Mouse (Mus musculus) gastrocnemius, adult 18-20 months (tissue): ENCODE data around the gene B3gnt2. TPM values are rescaled to one million over a fixed set of nuclear protein-coding genes. Genes with fewer than 3 reads are reported as not detected.

ENCODE experiments used
- DNase-seq: peaks from one replicate; pipeline ENCODE4 v3.0.0; 2021; ENCODE audit warnings: low spot score
- total RNA-seq, 2 experiments: library from RNA; stranded (reverse); gene quantifications; 2 replicates each; pipeline ENCODE4 v1.2.3; 2021

Gene B3gnt2
- total RNA-seq, 2 experiments from 2014 or later = 1.0 to 2.2 TPM

- DNase-seq = no peak
Observed at GRCm38 (mm10) chr11:22872307-22872680, 11.5 kb upstream of the B3gnt2 start.

DNA sequence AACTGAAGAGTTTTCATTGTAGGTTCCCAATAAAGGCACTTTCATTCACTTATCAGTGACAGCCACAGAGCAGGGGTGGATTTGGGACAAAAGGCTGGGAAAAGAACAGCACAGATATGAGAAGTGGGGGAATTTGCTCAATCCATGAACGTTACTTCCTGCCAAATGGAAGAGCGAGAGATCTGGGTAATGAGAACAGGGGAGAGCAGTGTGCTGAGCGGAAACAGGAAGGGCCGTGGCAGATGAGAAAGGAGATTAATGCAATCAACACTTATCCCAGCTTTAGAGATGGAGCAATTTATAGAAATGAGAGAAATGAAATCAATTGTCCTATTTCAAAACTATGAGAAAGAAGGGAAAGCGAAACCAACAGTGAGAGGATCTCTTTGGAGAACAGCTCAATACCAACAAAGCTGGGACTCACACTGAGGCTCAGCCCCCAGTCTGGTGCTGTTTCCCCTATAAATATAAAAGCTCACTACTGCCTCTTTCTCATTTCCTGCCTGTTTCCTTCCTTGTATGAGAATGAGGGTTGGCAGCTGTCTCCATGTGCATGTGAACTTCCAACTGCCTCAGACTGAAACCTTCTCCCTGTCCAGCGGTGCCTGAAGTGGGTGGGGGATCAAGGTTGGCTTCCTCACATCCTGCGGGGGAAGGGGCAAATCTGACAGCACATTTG, 11.0 kb upstream of the B3gnt2 start:
- DNase-seq = no peak

- no peak for DNase-seq
Observed at GRCm38 (mm10) chr11:22868582-22868981, 7.8 kb upstream of the B3gnt2 start.

GRCm38 (mm10) chr11:22867691-22868090, 6.9 kb upstream of the B3gnt2 start:
- DNase-seq = no peak

- no peak for DNase-seq
Observed at GRCm38 (mm10) chr11:22865635-22866246, 5.0 kb upstream of the B3gnt2 start.

DNA sequence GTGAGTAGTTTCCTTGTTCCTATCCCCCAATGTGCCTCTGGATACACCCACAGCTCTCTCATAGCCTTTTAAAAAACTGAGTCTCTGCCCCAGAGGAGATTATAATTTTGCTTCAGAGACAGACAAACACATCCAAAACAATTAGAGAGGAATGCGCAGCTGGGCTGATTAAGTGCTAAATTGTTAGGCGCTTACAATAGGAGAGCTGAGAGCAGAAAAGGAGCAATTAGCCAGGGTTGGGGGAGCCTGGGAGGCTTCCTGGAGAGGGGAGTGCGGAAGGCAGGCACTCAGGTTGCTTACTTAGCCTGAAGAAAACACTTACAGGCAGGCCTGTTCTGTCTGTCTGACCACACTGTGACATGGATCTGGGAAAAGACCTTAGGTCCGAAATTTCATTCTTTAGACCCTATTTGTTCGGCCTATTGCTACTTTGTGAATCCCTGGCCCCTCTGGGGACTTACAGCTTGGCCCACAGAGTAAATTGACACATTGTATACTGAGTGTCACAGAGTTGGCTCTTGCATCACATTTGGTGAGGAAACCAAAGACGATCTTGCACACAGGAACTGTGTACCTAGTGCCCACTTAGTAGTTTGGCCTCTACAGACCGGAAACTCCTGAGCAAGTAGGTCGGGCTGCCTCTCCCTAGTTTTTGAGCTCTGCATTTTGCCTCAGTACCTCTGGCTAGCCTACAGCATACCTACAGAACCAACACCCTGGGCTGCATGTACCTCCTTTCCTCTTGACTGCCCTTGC, 3.7 kb upstream of the B3gnt2 start:
- DNase-seq = no peak

GRCm38 (mm10) chr11:22863581-22863980, 2.8 kb upstream of the B3gnt2 start:
- DNase-seq = no peak

- DNase-seq = no peak
Observed at GRCm38 (mm10) chr11:22861315-22861714, 554 bp upstream of the B3gnt2 start.

DNA sequence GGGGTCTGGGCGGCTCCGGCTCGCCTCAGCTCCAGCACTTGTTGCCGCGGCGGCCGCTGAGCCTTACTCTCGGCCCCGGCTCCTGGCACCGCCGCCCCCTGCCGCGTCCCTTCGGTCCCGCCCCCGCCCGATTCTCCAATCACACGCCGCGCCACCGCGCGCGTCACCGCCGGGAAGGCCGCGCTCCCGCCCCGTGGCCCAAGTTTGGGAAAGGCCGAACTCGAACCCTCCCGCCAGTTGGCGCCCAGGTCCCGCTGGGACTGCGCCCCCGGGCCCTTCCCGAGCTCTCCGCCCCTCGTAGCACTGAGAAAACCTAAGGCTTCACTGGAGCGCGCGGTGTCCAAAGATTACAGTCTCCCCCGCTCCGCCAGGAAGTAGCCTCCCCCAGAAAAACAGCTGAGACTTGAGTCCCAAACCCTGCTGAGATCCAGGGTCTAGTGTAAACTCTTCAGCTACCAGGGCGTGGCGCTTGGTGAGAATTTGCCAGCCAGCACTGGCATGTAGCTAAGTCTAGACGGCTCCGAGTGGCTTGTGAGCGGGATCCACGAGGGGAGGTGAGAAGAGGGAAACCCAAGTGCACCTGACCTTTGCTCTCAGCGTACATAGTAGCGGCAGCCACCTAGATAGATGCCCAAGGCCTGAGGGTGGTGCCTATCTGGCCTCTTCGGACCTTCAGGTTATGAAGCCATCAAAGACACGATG, 977 bp downstream of the B3gnt2 start:
- DNase-seq = peak; percentile 85

- DNase-seq = peak; percentile 24
Observed at GRCm38 (mm10) chr11:22859301-22859632, 1.5 kb downstream of the B3gnt2 start.

DNA sequence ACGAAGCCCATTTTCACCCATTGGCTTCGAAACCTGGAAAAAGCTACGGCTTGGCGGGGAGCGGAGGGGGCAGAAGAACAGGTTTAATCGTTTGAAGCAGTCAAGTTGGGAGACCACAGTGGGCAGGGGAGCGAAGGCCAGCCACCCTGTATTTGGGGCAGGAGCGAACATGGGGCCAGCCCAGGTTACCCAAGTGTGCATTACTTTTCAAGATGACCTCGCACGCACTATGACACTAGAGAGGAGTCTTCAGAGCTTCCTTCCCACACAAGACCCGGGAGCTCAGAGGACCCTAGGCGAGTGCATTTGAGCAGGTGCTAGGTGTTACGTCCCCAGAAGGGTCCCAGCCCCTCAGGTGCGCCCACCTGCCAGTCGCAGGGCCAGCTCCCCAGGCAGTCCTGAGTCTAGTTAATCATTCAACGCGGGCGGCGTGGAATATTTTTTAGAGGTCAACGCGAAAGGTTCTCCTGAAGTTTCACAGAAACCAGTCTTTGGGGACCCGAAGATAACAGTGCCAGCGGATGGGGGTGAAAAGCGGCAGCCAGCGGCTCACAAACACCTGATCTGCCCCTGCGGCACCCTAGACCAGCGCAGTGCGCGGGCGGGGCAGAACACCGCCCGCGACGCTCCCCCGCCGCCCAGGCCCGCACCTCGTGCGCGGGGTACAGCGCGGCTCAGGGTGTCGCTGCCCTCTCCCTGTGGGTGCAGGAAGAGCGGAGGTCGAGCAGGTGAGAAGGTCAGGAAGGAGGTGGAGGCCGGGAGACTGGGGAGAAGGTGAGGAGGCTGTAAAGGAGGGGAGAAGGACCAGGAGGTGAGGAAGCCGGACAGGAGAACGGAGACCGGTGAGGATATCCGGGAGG, 2.1 kb downstream of the B3gnt2 start:
- no peak for DNase-seq

- DNase-seq = no peak
Observed at GRCm38 (mm10) chr11:22857705-22858440, 2.9 kb downstream of the B3gnt2 start.

- DNase-seq = no peak
Observed at GRCm38 (mm10) chr11:22857106-22857704, 3.6 kb downstream of the B3gnt2 start.

DNA sequence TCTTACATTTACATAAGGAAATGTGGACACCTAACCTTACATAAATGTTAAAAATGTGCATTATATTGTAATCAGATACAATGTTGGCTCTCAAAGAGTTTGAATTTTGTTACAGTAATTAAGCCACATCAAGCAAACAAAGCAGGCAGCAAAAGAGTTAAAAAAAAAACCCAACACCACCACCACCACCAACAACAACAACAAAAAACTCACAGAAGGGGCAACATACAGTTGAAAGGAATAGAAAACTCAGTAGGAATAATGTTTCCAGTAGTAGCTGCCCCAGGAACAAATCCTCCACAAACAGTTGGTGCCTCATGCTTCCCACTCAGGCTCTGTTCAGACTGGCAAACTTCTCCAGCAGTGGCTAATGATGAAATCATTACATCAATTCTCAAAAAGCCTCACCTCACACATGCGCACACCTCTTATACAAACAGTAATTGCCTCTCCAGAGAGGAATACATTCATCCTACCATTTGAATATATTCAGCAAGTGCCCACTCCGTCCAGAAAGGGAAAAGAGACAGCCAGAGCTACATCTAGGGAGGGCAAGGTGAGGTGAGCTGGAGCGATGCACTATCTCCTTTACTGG, 4.3 kb downstream of the B3gnt2 start:
- no peak for DNase-seq

GRCm38 (mm10) chr11:22854571-22854970, 6.2 kb downstream of the B3gnt2 start:
- no peak for DNase-seq

DNA sequence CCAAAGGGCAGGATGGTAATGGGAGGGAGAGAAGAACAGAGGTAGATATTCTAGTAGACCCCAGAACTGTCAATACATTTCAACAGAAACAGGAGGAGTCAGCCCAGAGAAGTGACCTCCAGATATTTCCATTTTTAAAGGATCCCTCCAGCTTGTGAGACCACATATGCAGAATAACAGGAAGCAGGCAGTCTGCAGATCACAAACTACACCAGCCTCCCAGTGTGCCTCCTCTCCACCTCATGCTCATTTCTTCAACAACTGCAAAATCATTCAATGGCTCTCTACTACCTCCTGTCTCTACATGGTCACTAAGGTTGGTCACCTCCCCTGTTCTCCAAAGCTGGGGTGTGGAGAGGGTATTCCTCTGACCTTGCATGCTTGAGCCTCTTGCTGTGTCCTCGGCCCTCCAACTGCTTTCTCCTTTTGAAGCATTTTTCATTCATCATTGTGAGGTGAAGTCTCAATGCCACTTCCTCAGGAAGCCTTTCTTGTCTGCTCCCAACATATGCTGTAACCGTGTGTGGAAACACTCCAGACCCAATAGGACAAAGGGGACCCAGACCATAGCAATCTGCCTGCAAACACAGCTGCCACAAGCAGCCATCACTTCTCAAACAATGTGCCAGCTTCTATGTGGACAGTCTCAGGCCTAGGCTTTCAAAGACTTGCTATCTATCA, 7.1 kb downstream of the B3gnt2 start:
- DNase-seq = no peak

GRCm38 (mm10) chr11:22852510-22852909, 8.3 kb downstream of the B3gnt2 start:
- no peak for DNase-seq

DNA sequence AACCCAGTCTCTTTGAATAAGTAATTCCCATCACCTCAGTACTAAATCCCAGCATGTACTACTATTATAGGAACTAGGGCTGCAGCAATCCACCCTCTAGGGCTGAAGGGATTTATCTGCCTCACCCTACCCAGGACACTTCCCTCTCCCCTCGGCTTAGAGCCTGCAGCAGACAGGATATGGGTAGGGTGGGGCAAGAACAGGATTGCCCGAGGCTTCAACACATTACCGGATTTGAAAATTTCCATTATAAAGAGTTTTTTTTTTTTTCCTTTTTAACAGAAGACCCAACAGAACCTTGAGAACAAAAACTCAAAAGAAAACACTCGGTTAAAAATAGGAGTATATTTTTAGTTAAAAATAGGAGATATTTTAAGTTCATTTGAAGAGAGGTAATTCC, 9.3 kb downstream of the B3gnt2 start:
- DNase-seq = no peak

DNA sequence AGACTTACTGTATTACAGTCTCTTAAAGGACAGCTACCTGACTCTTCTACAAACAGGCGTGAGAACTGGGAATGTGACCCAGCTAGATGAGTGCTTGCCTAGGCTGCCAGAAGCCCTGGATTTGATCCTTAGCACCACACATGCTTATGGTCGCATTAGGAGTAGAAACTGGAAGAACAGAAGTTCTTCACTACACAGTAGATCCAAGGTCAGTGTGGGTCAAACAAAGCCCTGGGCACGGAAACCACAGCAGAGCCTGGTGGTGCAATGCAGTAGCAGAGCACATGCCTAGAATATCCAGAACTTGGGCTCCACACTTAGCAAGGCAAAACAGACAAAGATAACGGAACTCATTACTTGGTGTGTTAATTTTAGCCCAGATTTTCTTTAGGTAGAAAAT, 10.7 kb downstream of the B3gnt2 start:
- DNase-seq = no peak
